Mouse (Mus musculus): ENCODE measurements around the gene Lin52. TPM values are rescaled to one million over a fixed set of nuclear protein-coding genes. Genes with fewer than 3 reads are reported as not detected.

Gene Lin52
- polyA plus RNA-seq, 1 experiment from 2014 or later = 30.6 TPM

- Histone ChIP-seq H3K36me3 (ENCODE audit: control insufficient read depth, insufficient read depth, low read length) (no peaks in the 10 kb centered on the region), H3K9me3 (ENCODE audit: control insufficient read depth, low read length) (no peaks in the 10 kb centered on the region), H3K4me1 (ENCODE audit: control insufficient read depth, insufficient read depth, low read length) (peaks cover 8% of the 10 kb centered on the region), H3K27me3 (ENCODE audit: control insufficient read depth, insufficient read depth, low read length) (peaks cover 53% of the 10 kb centered on the region), H3K4me3 (ENCODE audit: low read depth, low read length) (no peak overlapping the region), H3K27ac (replicated peaks; ENCODE audit: low read depth, low read length) (no peak overlapping the region), H3K4me2 (ENCODE audit: low read depth, severe bottlenecking) (no peak overlapping the region), H3K9ac (ENCODE audit: low read length) (no peak overlapping the region)
- DNase-seq (ENCODE audit: low spot score) (no peak), ATAC-seq (ENCODE audit: insufficient number of reproducible peaks, low FRiP score, low TSS enrichment, low read depth) (no peak)
- WGBS = 86% methylated on average over 6 of the region's 6 CpGs
Observed at GRCm38 (mm10) chr12:84567576-84567975, 116.4 kb downstream of the Lin52 start.

DNA sequence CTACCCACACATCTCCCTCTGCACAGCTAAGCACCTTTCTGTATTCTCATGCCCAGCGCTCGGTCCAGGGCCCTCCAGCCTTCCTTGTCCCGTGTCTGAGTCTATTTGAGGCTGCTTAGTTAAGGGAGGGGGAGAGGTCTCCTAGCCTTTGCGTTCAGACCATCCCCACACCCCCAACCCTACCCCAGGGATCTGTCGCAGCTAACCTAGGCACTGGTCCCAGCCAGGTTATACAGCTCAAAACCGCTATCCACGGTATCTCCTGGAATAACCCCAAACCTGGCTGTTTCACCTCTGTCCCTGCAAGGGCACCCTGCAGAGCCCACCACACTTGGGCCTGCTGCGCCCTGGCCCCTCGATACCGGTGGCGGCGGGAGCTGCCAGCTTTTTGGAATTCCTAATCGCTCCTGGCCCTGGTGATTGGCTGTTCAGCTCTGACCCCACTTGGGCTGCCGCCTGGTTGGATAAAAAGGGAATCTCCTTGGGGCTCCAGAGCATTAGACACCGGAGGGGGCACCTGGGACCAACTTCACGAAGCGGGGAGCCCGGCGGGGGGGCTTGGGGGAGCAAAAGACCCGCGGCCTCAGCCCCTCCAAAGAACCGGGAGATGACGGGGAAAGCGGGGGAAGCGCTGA, 118.2 kb downstream of the Lin52 start, which contains the start of gene Vsx2:
Gene Vsx2, plus strand, starts transcription at position 427 of the 635 bp plus-strand sequence.
- 1% methylated on average over 25 of the region's 25 CpGs for WGBS
- peak within 1 kb of the TSS; percentile 27 for H3K4me2 ChIP-seq (ENCODE audit: low read depth, severe bottlenecking)
- H3K9me3 ChIP-seq (ENCODE audit: control insufficient read depth, low read length) = no peaks in the 10 kb centered on the region
- peaks cover 67% of the 10 kb centered on the region for H3K27me3 ChIP-seq (ENCODE audit: control insufficient read depth, insufficient read depth, low read length)
- H3K27ac ChIP-seq (replicated peaks; ENCODE audit: low read depth, low read length) = no peak within 1 kb of the TSS
- peak; percentile 61 for DNase-seq (ENCODE audit: low spot score)
- ATAC-seq (ENCODE audit: insufficient number of reproducible peaks, low FRiP score, low TSS enrichment, low read depth) = peak; percentile 21; the same call in 1 of the 2 replicates
- no peak within 1 kb of the TSS; the same call in 1 of the 2 replicates for H3K9ac ChIP-seq (ENCODE audit: low read length)
- H3K4me3 ChIP-seq (ENCODE audit: low read depth, low read length) = no peak within 1 kb of the TSS; the same call in 1 of the 2 replicates
- H3K4me1 ChIP-seq (ENCODE audit: control insufficient read depth, insufficient read depth, low read length) = peaks cover 8% of the 10 kb centered on the region
- H3K36me3 ChIP-seq (ENCODE audit: control insufficient read depth, insufficient read depth, low read length) = no peaks in the 10 kb centered on the region

DNA sequence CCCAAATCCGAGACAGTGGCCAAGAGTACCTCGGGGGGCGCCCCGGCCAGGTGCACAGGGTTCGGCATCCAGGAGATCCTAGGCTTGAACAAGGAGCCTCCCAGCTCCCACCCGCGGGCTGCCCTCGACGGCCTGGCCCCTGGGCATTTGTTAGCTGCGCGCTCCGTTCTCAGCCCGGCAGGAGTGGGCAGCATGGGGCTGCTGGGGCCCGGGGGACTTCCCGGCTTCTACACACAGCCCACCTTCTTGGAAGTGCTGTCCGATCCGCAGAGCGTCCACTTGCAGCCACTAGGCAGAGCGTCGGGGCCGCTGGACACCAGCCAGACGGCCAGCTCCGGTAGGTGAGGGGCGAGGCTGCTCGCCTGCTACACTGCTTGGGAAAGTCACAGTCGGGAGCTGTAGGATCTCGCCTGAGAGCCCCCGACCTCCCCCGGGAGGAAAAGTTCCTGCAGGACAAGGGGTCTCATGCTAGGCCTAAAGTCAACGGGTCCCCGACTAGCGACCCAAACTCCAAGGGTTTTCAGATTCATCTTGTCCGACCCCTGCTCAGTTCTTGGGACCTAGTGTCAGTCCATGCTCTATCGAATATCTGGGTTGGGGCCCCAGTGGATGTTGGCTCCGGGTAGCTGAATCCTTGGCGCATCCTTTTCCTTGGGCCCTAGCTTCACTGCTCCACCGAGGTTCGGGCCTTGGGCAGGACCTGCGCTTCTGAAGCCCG, 118.9 kb downstream of the Lin52 start:
- no peak overlapping the region for H3K27ac ChIP-seq (replicated peaks; ENCODE audit: low read depth, low read length)
- H3K4me3 ChIP-seq (ENCODE audit: low read depth, low read length) = no peak overlapping the region; the same call in 1 of the 2 replicates
- no peaks in the 10 kb centered on the region for H3K36me3 ChIP-seq (ENCODE audit: control insufficient read depth, insufficient read depth, low read length)
- H3K4me1 ChIP-seq (ENCODE audit: control insufficient read depth, insufficient read depth, low read length) = peaks cover 8% of the 10 kb centered on the region
- ATAC-seq (ENCODE audit: insufficient number of reproducible peaks, low FRiP score, low TSS enrichment, low read depth) = no peak
- H3K27me3 ChIP-seq (ENCODE audit: control insufficient read depth, insufficient read depth, low read length) = peaks cover 67% of the 10 kb centered on the region
- H3K9ac ChIP-seq (ENCODE audit: low read length) = no peak overlapping the region; the same call in 1 of the 2 replicates
- DNase-seq (ENCODE audit: low spot score) = peak; percentile 65
- under 1% methylated on average over 40 of the region's 40 CpGs for WGBS
- H3K4me2 ChIP-seq (ENCODE audit: low read depth, severe bottlenecking) = peak overlapping the region; percentile 27; the same call in 1 of the 2 replicates
- no peaks in the 10 kb centered on the region for H3K9me3 ChIP-seq (ENCODE audit: control insufficient read depth, low read length)

DNA sequence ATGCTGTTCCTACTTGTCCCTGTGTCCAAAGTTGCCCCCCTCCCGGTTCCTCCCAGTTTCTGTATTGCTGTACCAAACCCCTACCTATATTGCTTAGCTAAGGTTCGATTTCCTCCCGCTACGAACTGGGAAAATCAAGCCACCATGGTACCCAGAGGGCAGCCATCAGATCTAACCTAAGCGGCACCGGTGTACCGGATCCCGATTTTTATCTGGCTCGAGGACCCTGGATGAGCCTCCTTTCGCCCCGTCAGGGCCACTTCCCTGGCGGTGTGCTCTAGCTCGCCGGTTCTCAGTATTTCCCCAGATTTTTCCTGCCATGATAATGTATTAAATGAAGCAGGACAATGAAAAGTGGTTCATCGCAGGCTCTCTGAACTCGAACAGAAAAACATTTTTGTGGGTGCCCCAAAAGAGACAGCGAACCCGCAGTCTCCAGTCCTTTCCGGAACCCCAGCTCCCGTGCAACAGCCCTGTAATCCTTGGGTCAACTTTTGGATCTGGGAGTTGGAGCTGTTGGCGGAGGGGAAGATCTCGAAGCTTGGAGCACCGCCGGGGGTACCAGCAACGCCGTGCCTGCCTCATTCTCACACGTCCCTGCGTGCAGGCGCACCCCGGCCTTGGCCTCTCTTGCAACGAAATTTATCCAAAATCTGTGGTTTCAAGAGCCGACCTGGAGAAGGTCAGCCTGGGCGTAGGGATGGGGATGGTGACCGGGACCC, 119.6 kb downstream of the Lin52 start:
- Histone ChIP-seq H3K4me2 (ENCODE audit: low read depth, severe bottlenecking) (no peak overlapping the region), H3K4me1 (ENCODE audit: control insufficient read depth, insufficient read depth, low read length) (peaks cover 8% of the 10 kb centered on the region), H3K9me3 (ENCODE audit: control insufficient read depth, low read length) (no peaks in the 10 kb centered on the region), H3K4me3 (ENCODE audit: low read depth, low read length) (no peak overlapping the region), H3K27me3 (ENCODE audit: control insufficient read depth, insufficient read depth, low read length) (peaks cover 67% of the 10 kb centered on the region), H3K9ac (ENCODE audit: low read length) (no peak overlapping the region), H3K36me3 (ENCODE audit: control insufficient read depth, insufficient read depth, low read length) (no peaks in the 10 kb centered on the region), H3K27ac (replicated peaks; ENCODE audit: low read depth, low read length) (no peak overlapping the region)
- no peak for ATAC-seq (ENCODE audit: insufficient number of reproducible peaks, low FRiP score, low TSS enrichment, low read depth)
- WGBS = 2% methylated on average over 34 of the region's 34 CpGs
- DNase-seq (ENCODE audit: low spot score) = peak; percentile 61

- Histone ChIP-seq H3K4me1 (ENCODE audit: control insufficient read depth, insufficient read depth, low read length) (peaks cover 8% of the 10 kb centered on the region), H3K36me3 (ENCODE audit: control insufficient read depth, insufficient read depth, low read length) (no peaks in the 10 kb centered on the region), H3K4me3 (ENCODE audit: low read depth, low read length) (no peak overlapping the region), H3K4me2 (ENCODE audit: low read depth, severe bottlenecking) (peak overlapping the region; percentile 19; the same call in 1 of the 2 replicates), H3K27ac (replicated peaks; ENCODE audit: low read depth, low read length) (no peak overlapping the region), H3K27me3 (ENCODE audit: control insufficient read depth, insufficient read depth, low read length) (peaks cover 67% of the 10 kb centered on the region), H3K9ac (ENCODE audit: low read length) (0 out of 2 replicates have a peak overlapping the region, but pooled peaks have one; percentile 5), H3K9me3 (ENCODE audit: control insufficient read depth, low read length) (no peaks in the 10 kb centered on the region)
- ATAC-seq (ENCODE audit: insufficient number of reproducible peaks, low FRiP score, low TSS enrichment, low read depth) (no peak), DNase-seq (ENCODE audit: low spot score) (peak; percentile 76)
- WGBS = 1% methylated on average over 43 of the region's 43 CpGs
Observed at GRCm38 (mm10) chr12:84571466-84572340, 120.5 kb downstream of the Lin52 start.

- Histone ChIP-seq H3K9me3 (ENCODE audit: control insufficient read depth, low read length) (no peaks in the 10 kb centered on the region), H3K27me3 (ENCODE audit: control insufficient read depth, insufficient read depth, low read length) (peaks cover 63% of the 10 kb centered on the region), H3K9ac (ENCODE audit: low read length) (no peak overlapping the region), H3K4me3 (ENCODE audit: low read depth, low read length) (no peak overlapping the region), H3K27ac (replicated peaks; ENCODE audit: low read depth, low read length) (no peak overlapping the region), H3K4me1 (ENCODE audit: control insufficient read depth, insufficient read depth, low read length) (peaks cover 8% of the 10 kb centered on the region), H3K4me2 (ENCODE audit: low read depth, severe bottlenecking) (no peak overlapping the region), H3K36me3 (ENCODE audit: control insufficient read depth, insufficient read depth, low read length) (no peaks in the 10 kb centered on the region)
- 3% methylated on average over 7 of the region's 7 CpGs for WGBS
- ATAC-seq (ENCODE audit: insufficient number of reproducible peaks, low FRiP score, low TSS enrichment, low read depth) (no peak), DNase-seq (ENCODE audit: low spot score) (peak; percentile 41)
Observed at GRCm38 (mm10) chr12:84572341-84572720, 121.1 kb downstream of the Lin52 start.

DNA sequence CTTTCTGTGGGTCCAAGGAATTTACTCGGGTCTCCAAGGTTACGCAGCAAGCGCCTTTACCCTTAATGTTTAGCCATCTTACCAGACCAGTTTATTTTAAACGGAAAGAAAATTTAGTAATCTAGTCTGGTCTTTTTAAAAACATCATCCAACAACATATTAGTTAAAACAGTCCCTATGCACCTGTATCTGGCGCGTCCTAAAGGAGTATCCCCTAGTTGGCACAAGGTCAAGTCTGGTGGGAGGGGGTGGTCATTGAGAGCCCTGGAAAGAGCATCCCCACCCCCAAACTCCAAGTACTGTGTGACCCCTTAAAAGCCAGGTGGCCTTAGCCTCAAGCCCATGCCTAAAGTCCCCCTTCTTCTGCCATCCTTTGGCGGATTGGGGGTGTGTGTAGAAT, 121.9 kb downstream of the Lin52 start:
- H3K4me2 ChIP-seq (ENCODE audit: low read depth, severe bottlenecking) = no peak overlapping the region
- WGBS = 17% methylated on average over 7 of the region's 7 CpGs
- H3K36me3 ChIP-seq (ENCODE audit: control insufficient read depth, insufficient read depth, low read length) = no peaks in the 10 kb centered on the region
- H3K4me1 ChIP-seq (ENCODE audit: control insufficient read depth, insufficient read depth, low read length) = peaks cover 8% of the 10 kb centered on the region
- peaks cover 55% of the 10 kb centered on the region for H3K27me3 ChIP-seq (ENCODE audit: control insufficient read depth, insufficient read depth, low read length)
- no peak overlapping the region for H3K4me3 ChIP-seq (ENCODE audit: low read depth, low read length)
- no peak overlapping the region for H3K27ac ChIP-seq (replicated peaks; ENCODE audit: low read depth, low read length)
- DNase-seq (ENCODE audit: low spot score) (no peak), ATAC-seq (ENCODE audit: insufficient number of reproducible peaks, low FRiP score, low TSS enrichment, low read depth) (no peak)
- H3K9ac ChIP-seq (ENCODE audit: low read length) = no peak overlapping the region
- H3K9me3 ChIP-seq (ENCODE audit: control insufficient read depth, low read length) = no peaks in the 10 kb centered on the region
